Mouse (Mus musculus): ENCODE results near the gene AI182371. TPM values are rescaled to one million over a fixed set of nuclear protein-coding genes. Genes with fewer than 3 reads are reported as not detected.

AI182371 gene
- polyA plus RNA-seq, 1 experiment from 2014 or later = 0.47 TPM

Other genes with a start within 250 kb of the AI182371 start
- 0.28 TPM in 1 of 2 replicates, not detected in the other for gene Cutal, start 227.1 kb downstream of the AI182371 start, polyA plus RNA-seq (2016; fragmentation: Nextera tagmentation; extraction: Ambion mirVana)
- gene Psmd5, start 226.6 kb downstream of the AI182371 start, polyA plus RNA-seq (2016; fragmentation: Nextera tagmentation; extraction: Ambion mirVana) = 106 and 107 TPM in 2 replicates
- gene Phf19, start 187.5 kb downstream of the AI182371 start, polyA plus RNA-seq (2016; fragmentation: Nextera tagmentation; extraction: Ambion mirVana) = 2.7 and 4.1 TPM in 2 replicates
- 0.35 and 1.3 TPM in 2 replicates for gene Traf1, start 139.8 kb downstream of the AI182371 start, polyA plus RNA-seq (2016; fragmentation: Nextera tagmentation; extraction: Ambion mirVana)
- 0.96 and 0.99 TPM in 2 replicates for gene Hc, start 40.1 kb downstream of the AI182371 start, polyA plus RNA-seq (2016; fragmentation: Nextera tagmentation; extraction: Ambion mirVana)
- gene Cntrl, start 7.9 kb upstream of the AI182371 start, polyA plus RNA-seq (2016; fragmentation: Nextera tagmentation; extraction: Ambion mirVana) = 30.7 and 32.5 TPM in 2 replicates
- gene Rab14, start 99.6 kb upstream of the AI182371 start, polyA plus RNA-seq (2016; fragmentation: Nextera tagmentation; extraction: Ambion mirVana) = 357 and 365 TPM in 2 replicates
- gene Gsn, start 154.8 kb upstream of the AI182371 start, polyA plus RNA-seq (2016; fragmentation: Nextera tagmentation; extraction: Ambion mirVana) = 36.7 and 48.9 TPM in 2 replicates
- 12.5 and 12.6 TPM in 2 replicates for gene Stom, start 235.4 kb upstream of the AI182371 start, polyA plus RNA-seq (2016; fragmentation: Nextera tagmentation; extraction: Ambion mirVana)

All from midbrain, embryonic 12.5 days (tissue).